Mouse (Mus musculus): ENCODE data around the gene Slc35e4.

The Slc35e4 gene

DNA sequence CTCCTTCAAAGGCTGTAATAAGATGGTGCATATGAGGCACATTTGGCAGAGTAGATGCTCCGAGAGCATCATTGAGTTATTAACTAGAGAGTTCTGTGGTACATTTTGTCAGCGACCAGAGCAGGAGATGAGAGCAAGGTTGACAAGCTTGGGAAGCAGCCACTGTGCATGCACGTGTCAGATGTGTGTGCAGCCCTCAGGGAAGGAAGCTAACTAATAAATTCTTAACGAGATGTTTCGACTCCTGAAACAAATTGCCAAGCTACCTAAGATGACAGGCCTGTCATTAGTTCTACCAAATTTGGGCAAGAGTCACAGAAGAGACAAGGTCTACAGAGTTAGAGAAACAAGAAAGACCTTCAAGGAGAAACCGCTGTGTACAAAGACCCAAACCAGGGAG, 50.1 kb downstream of the Slc35e4 start:
- in situ Hi-C loops (cut with MboI; ENCODE audit: low sequenced_read_pairs), result no loop called here

- in situ Hi-C loops (cut with MboI; ENCODE audit: low sequenced_read_pairs), result no loop called here
Observed at GRCm38 (mm10) chr11:3863454-3864112, 50.9 kb downstream of the Slc35e4 start, which contains the start of gene Osbp2. Gene Osbp2, minus strand, starts transcription at chr11:3863903.

DNA sequence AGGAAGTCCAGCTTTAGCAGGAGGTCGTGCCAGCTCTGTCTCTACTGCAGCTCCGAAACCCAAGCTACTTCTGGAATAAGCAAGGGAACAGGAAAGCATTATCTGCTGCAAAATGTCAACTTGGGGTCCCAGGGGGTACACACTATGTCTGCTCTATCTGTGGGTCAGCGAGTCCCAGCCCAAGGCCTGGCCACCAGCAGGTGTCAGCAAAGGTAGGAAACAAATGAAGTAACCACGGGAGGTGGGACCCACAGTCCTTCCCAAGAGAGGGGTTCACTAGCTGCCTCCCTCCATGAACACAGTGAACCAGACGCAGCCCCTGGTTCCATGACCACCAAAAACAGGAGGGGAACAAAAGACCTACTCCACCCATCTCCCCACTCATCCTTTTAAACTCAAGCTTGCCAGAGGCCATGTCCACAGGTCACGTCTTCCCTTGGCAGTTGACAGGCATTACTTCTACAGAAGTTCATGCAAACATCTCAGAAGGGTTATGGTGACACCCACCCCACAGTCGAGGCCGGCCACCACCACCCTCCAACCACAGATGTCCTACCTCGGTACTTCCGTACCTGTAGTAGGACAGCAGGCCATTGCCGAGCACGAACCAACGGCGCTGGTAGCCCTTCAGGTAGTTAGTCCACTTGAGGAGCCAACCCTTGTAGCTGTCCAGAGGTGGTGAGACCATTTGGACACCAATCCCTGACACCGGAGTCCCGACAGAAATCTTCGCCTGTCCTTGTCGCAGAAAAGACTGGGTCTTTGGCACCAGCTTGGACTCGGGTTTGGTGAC, 51.6 kb downstream of the Slc35e4 start:
- in situ Hi-C loops (cut with MboI; ENCODE audit: low sequenced_read_pairs), result no loop called here

DNA sequence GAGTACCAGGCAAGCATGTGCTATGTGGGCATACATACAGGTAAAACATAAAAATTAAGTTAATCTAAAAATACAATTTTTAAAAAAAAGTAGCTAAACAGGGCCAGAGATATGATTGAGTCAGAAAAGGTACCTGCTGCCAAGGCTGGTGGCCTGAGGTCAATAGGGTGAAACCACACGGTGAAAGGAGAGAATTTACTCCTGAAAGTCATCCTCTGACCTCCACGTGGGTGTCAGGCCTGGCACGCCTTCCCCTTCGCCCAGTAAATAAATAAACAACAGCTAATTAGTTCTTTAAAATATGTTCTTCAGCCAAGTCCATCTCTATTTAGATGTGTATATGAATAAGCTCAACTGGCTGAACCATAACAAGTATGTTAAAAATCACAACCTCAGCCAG, 54.1 kb downstream of the Slc35e4 start:
- in situ Hi-C loops (cut with MboI; ENCODE audit: low sequenced_read_pairs), result no loop called here

GRCm38 (mm10) chr11:3859778-3860177, 54.7 kb downstream of the Slc35e4 start:
- in situ Hi-C loops (cut with MboI; ENCODE audit: low sequenced_read_pairs), result no loop called here

- in situ Hi-C loops (cut with MboI; ENCODE audit: low sequenced_read_pairs), result no loop called here
Observed at GRCm38 (mm10) chr11:3857902-3858301, 56.6 kb downstream of the Slc35e4 start.
